In the genomic region with DNA sequence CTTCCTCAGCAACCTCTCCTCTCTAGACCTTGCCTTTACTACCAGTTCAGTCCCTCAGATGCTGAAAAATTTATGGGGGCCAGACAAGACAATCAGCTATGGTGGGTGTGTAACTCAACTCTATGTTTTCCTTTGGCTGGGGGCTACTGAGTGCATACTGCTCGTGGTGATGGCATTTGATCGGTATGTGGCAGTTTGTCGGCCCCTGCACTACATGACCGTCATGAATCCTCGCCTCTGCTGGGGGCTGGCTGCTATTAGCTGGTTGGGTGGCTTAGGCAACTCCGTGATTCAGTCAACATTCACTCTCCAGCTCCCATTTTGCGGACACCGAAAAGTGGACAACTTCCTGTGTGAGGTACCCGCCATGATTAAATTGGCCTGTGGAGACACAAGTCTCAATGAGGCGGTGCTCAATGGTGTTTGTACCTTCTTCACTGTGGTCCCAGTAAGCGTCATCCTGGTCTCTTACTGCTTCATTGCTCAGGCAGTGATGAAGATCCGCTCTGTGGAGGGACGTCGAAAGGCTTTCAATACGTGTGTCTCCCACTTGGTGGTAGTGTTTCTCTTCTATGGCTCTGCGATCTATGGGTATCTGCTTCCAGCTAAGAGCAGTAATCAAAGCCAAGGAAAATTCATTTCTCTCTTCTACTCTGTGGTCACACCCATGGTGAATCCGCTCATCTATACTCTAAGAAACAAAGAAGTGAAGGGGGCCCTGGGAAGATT, we compare ENCODE assay signal across 8 mouse cellular contexts. TPM values are rescaled to one million over a fixed set of nuclear protein-coding genes. Genes with fewer than 3 reads are reported as not detected.
A peak's percentile ranks its signal among the peaks of the same experiment; 100 is the strongest.
DNase-seq lines count a peak whose midpoint lies in the region; ATAC-seq lines count a peak whose summit lies in the region.

No protein-coding gene starts in this region.

- peak; percentile 45 to 48 for DNase-seq in left cerebral cortex, postnatal 14 days (ENCODE audit: low spot score in 2 of 2)
- DNase-seq in left cerebral cortex, postnatal 36 days (ENCODE audit: low spot score in 2 of 2), result no peak
- peak; percentile 28 for DNase-seq in T-cell, adult 2 months (ENCODE audit: low spot score)
- DNase-seq in induced T-regulatory cell, adult 2 months (ENCODE audit: low read depth), result peak; percentile 64
- DNase-seq in cerebellum, postnatal 36 days, result no peak
- no peak for DNase-seq in ovary, postnatal 10 days (ENCODE audit: low spot score)

- ATAC-seq in megakaryocyte progenitor cell, adult 5-6 weeks (replicated peaks; ENCODE audit: poor library complexity), result peak; percentile 76
- ATAC-seq in megakaryocyte-erythroid progenitor cell, adult 5-6 weeks (replicated peaks; ENCODE audit: low FRiP score, low TSS enrichment, poor library complexity, severe bottlenecking), result no peak; the same call in 1 of the 2 replicates

- intact Hi-C loops in left cerebral cortex, postnatal 14 days (cut with DNase I), result no loop called here
- intact Hi-C loops in left cerebral cortex, postnatal 36 days (cut with DNase I), result no loop called here

RNA-seq across cellular contexts. Expression of a gene that starts 7.7 kb away (rescaled TPM):
- 1 to 10 TPM; 4.8 to 4.9 TPM for total RNA-seq in left cerebral cortex, postnatal 14 days (2021)
- total RNA-seq in left cerebral cortex, postnatal 36 days (2021), result 1 to 10 TPM; 5.2 to 5.3 TPM
- 0.32 and 0.49 TPM in 2 replicates for total RNA-seq in megakaryocyte progenitor cell, adult 5-6 weeks (2015)
- total RNA-seq in megakaryocyte progenitor cell, adult 5-6 weeks (2017), result 0.51 and 0.92 TPM in 2 replicates
- 1.1 and 1.4 TPM in 2 replicates for total RNA-seq in megakaryocyte-erythroid progenitor cell, adult 5-6 weeks (2014; fragmentation: Nextera tagmentation)
- 0.66 and 1.1 TPM in 2 replicates for total RNA-seq in megakaryocyte-erythroid progenitor cell, adult 5-6 weeks (2017)

RNA-seq across cellular contexts. Expression of a gene that starts 8.6 kb away (rescaled TPM):
- total RNA-seq in left cerebral cortex, postnatal 14 days (2021), result not detected
- total RNA-seq in left cerebral cortex, postnatal 36 days (2021), result not detected
- not detected in 2 replicates for total RNA-seq in megakaryocyte progenitor cell, adult 5-6 weeks (2015)
- total RNA-seq in megakaryocyte progenitor cell, adult 5-6 weeks (2017), result not detected in 2 replicates
- not detected in 2 replicates for total RNA-seq in megakaryocyte-erythroid progenitor cell, adult 5-6 weeks (2014; fragmentation: Nextera tagmentation)
- total RNA-seq in megakaryocyte-erythroid progenitor cell, adult 5-6 weeks (2017), result not detected in 2 replicates

RNA-seq across cellular contexts. Expression of a gene that starts 32.9 kb away (rescaled TPM):
- 100 to 1,000 TPM; 146 to 151 TPM for total RNA-seq in left cerebral cortex, postnatal 14 days (2021)
- total RNA-seq in left cerebral cortex, postnatal 36 days (2021), result 100 to 1,000 TPM; 124 TPM
- 92.6 and 98.1 TPM in 2 replicates for total RNA-seq in megakaryocyte progenitor cell, adult 5-6 weeks (2015)
- 26.2 and 38.9 TPM in 2 replicates for total RNA-seq in megakaryocyte progenitor cell, adult 5-6 weeks (2017)
- total RNA-seq in megakaryocyte-erythroid progenitor cell, adult 5-6 weeks (2014; fragmentation: Nextera tagmentation), result 30.9 and 56.4 TPM in 2 replicates
- total RNA-seq in megakaryocyte-erythroid progenitor cell, adult 5-6 weeks (2017), result 10.1 and 17.4 TPM in 2 replicates

RNA-seq across cellular contexts. Expression of a gene that starts 45.0 kb away (rescaled TPM):
- total RNA-seq in left cerebral cortex, postnatal 14 days (2021), result 10 to 100 TPM; 25.6 to 31.9 TPM
- total RNA-seq in left cerebral cortex, postnatal 36 days (2021), result 10 to 100 TPM; 23.1 to 26.8 TPM
- total RNA-seq in megakaryocyte progenitor cell, adult 5-6 weeks (2015), result 7.1 and 10.6 TPM in 2 replicates
- 13.2 and 14.7 TPM in 2 replicates for total RNA-seq in megakaryocyte progenitor cell, adult 5-6 weeks (2017)
- total RNA-seq in megakaryocyte-erythroid progenitor cell, adult 5-6 weeks (2014; fragmentation: Nextera tagmentation), result 6.8 and 15.6 TPM in 2 replicates
- 11.2 and 11.8 TPM in 2 replicates for total RNA-seq in megakaryocyte-erythroid progenitor cell, adult 5-6 weeks (2017)

RNA-seq across cellular contexts. Expression of a gene that starts 45.1 kb away (rescaled TPM):
- total RNA-seq in left cerebral cortex, postnatal 14 days (2021), result under 1 TPM; 0.44 to 0.55 TPM
- total RNA-seq in left cerebral cortex, postnatal 36 days (2021), result 1 to 10 TPM in 1 of 2 experiments, not detected in 1; 1.2 TPM
- not detected in 2 replicates for total RNA-seq in megakaryocyte progenitor cell, adult 5-6 weeks (2015)
- 0.21 and 1.3 TPM in 2 replicates for total RNA-seq in megakaryocyte progenitor cell, adult 5-6 weeks (2017)
- not detected in 2 replicates for total RNA-seq in megakaryocyte-erythroid progenitor cell, adult 5-6 weeks (2014; fragmentation: Nextera tagmentation)
- total RNA-seq in megakaryocyte-erythroid progenitor cell, adult 5-6 weeks (2017), result 0.38 and 3.1 TPM in 2 replicates

Comparison
In these comparisons a context has a peak if more than half of its experiments do, and no peak if none do; other contexts are left out.
1. DNase-seq: peak in left cerebral cortex, postnatal 14 days (2 of 2), T-cell, adult 2 months (single experiment) and induced T-regulatory cell, adult 2 months (single experiment); none in left cerebral cortex, postnatal 36 days (0 of 2), cerebellum, postnatal 36 days (0 of 2) and ovary, postnatal 10 days (single experiment).